Mouse (Mus musculus) liver, postnatal 0 days (tissue): ENCODE data around the gene Erlec1. TPM values are rescaled to one million over a fixed set of nuclear protein-coding genes. Genes with fewer than 3 reads are reported as not detected.

Source experiments
- ATAC-seq: fragments of 200-750 bp; cut with Nextera tagmentation; 2 replicates; pipeline ENCODE4 v1.8.0; 2017; ENCODE audit warnings: mild to moderate bottlenecking, moderate library complexity
- DNase-seq: peaks from one replicate; pipeline ENCODE4 v3.0.0-alpha.2; 2016
- H3K27ac ChIP-seq: fragments of 300-500 bp; sonication (generic); 2 replicates; pipeline ENCODE4 v1.5.1; 2014; ENCODE audit warnings: antibody characterized with exemption, moderate library complexity, mild to moderate bottlenecking, low read depth
- H3K27me3 ChIP-seq: fragments of 300-500 bp; sonication (generic); 2 replicates; pipeline ENCODE4 v1.6.1; 2014; ENCODE audit warnings: low read length, control low read depth, mixed read lengths; ENCODE audit not compliant: insufficient read depth
- H3K36me3 ChIP-seq: fragments of 300-500 bp; sonication (generic); replicated peaks from 2 replicates; pipeline ENCODE4 v1.6.1; 2014; ENCODE audit warnings: mild to moderate bottlenecking, control low read depth, low read length, moderate library complexity, mixed read lengths; ENCODE audit not compliant: insufficient read depth
- H3K4me1 ChIP-seq: fragments of 300-500 bp; sonication (generic); 2 replicates; pipeline ENCODE4 v1.6.1; 2014; ENCODE audit warnings: antibody characterized with exemption, mild to moderate bottlenecking, control low read depth; ENCODE audit not compliant: insufficient read depth
- H3K4me2 ChIP-seq: fragments of 300-500 bp; sonication (generic); 2 replicates; pipeline ENCODE4 v1.6.1; 2014; ENCODE audit warnings: low read depth, mild to moderate bottlenecking, low read length, moderate library complexity, mixed read lengths
- H3K4me3 ChIP-seq: fragments of 300-500 bp; sonication (generic); 2 replicates; pipeline ENCODE4 v1.5.1; 2014; ENCODE audit warnings: low read depth, low read length
- H3K9ac ChIP-seq: fragments of 300-500 bp; sonication (generic); replicated peaks from 2 replicates; pipeline ENCODE4 v1.6.1; 2014; ENCODE audit warnings: mild to moderate bottlenecking, moderate library complexity
- H3K9me3 ChIP-seq: fragments of 300-500 bp; sonication (generic); 2 replicates; pipeline ENCODE4 v1.6.1; 2016; ENCODE audit warnings: mild to moderate bottlenecking, control low read depth, low read length, mixed read lengths
- CTCF ChIP-seq: sonication (generic); IDR thresholded peaks from 2 replicates; pipeline ENCODE4 v1.5.1; 2016; ENCODE audit warnings: antibody characterized with exemption, low read depth
- EP300 ChIP-seq: IDR thresholded peaks from 2 replicates; pipeline ENCODE4 v1.6.1; 2016; ENCODE audit warnings: antibody characterized with exemption, low read depth, mild to moderate bottlenecking
- WGBS: fragments of 180-500 bp; shearing (Covaris S2); extraction: QIAGEN DNeasy Blood & Tissue Kit; methylation state at CpG from one replicate; pipeline ENCODE4 v1.1.7; 2014; ENCODE audit not compliant: insufficient replicate concordance; 5-methylcytosine and 5-hydroxymethylcytosine counted together
- polyA plus RNA-seq: library from polyadenylated mRNA; unstranded; fragments of >200 nt; fragmentation: Nextera tagmentation; extraction: Ambion mirVana; gene quantifications from 2 replicates; pipeline ENCODE4 v1.2.1, GENCODE M21; 2015

The Erlec1 gene
- polyA plus RNA-seq, 1 experiment from 2014 or later: 8.2 TPM

DNA sequence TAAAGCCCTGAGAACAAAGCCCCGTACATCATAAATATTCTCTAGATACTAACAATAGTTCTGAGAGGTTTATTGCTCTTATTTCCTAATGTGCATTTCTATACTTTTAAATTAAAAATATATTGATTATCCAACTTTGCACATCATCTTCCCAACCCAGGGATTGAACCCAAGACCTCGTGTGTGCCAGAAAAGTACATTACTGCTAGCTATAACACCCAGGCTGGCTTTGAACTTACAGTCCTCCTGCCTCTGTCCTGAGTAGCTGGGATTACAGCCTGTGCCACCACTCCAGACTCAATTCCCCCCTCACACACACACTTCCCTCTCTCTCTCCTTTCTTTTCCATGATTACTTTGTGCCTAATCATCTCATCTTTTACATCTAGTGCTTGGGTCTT, 66.0 kb downstream of the Erlec1 start:
- H3K4me2 ChIP-seq: no peak overlapping the region
- H3K9me3 ChIP-seq: no peaks in the 10 kb centered on the region
- no peaks in the 10 kb centered on the region for H3K36me3 ChIP-seq
- H3K9ac ChIP-seq: no peak overlapping the region
- H3K27me3 ChIP-seq: peaks cover 7% of the 10 kb centered on the region
- no peak overlapping the region for H3K27ac ChIP-seq
- ATAC-seq: no peak
- H3K4me3 ChIP-seq: no peak overlapping the region
- peaks cover 6% of the 10 kb centered on the region for H3K4me1 ChIP-seq
- 76% methylated on average over 2 of the region's 2 CpGs for WGBS
- no peak for DNase-seq
- TF ChIP-seq EP300: no peak
- no peak for TF ChIP-seq CTCF

DNA sequence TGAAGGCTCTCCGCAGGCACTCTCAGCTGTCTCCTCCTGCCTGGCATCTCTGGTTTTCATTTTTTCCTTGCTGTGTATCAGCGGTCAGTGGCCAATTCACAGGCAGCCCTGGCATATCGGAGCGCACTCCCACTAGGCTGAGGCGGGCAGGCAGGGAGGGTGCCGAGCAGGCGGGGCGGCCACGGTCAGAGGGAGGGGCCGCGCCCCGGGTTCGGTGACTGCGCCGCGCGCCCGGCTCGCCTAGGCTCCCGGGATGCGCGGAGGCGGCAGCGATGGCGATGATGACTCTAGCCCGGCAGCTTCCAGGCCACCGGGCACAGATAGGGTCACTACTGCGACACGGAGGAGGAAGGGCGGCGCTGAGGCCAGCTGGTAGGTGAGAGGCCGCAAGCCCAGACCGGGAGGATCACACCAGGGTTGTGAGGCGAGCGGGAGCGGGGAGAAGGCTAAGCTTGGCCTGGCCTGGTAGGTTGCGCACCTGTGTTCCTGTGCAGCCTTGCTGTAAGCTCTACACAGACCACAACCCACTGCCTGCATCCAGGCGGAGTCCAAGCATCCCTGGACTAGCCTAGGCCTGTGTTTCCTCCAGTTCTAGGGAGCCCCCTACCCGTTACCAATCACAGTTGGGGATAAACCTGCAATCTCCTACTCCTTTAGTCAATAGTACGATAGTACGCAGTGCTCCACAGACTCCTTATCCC, 68.8 kb downstream of the Erlec1 start, which contains the start of the genes Gpr75 and Asb3:
Gene Gpr75, plus strand, starts transcription at position 188 of the 701 bp plus-strand sequence.
Gene Asb3, plus strand, starts transcription at position 246 of the 701 bp plus-strand sequence.
- Histone ChIP-seq H3K27ac (no peak within 1 kb of the TSS), H3K9ac (0 out of 2 replicates have a peak within 1 kb of the TSS, but pooled peaks have one; percentile 30), H3K9me3 (no peaks in the 10 kb centered on the region), H3K4me1 (peaks cover 6% of the 10 kb centered on the region), H3K4me2 (peak within 1 kb of the TSS; percentile 59), H3K27me3 (peaks cover 7% of the 10 kb centered on the region), H3K4me3 (peak within 1 kb of the TSS; percentile 34), H3K36me3 (peaks cover 4% of the 10 kb centered on the region; the same call in 1 of the 2 replicates)
- 8% methylated on average over 41 of the region's 41 CpGs for WGBS
- DNase-seq: peak; percentile 51
- peak; percentile 88 for ATAC-seq
- TF ChIP-seq EP300 (no peak), CTCF (no peak)

Other genes with a start within 250 kb of the Erlec1 start
- gene Psme4, start 182.6 kb downstream of the Erlec1 start, polyA plus RNA-seq: 7.4 and 7.8 TPM in 2 replicates
- gene Gpr75, start 69.0 kb downstream of the Erlec1 start, polyA plus RNA-seq: not detected in 2 replicates
- 9.0 and 9.1 TPM in 2 replicates for gene Asb3, start 68.9 kb downstream of the Erlec1 start, polyA plus RNA-seq
- 53.3 and 56.7 TPM in 2 replicates for gene Chac2, start 32.0 kb upstream of the Erlec1 start, polyA plus RNA-seq
- gene Gm17332, start 228.1 kb upstream of the Erlec1 start, polyA plus RNA-seq: not detected in 2 replicates